Mouse (Mus musculus) myocyte (in vitro differentiated cells): ENCODE measurements around the gene Gm28038. TPM values are rescaled to one million over a fixed set of nuclear protein-coding genes. Genes with fewer than 3 reads are reported as not detected.

Experiments used
- H3K27me3 ChIP-seq: one replicate; pipeline ENCODE4 v1.6.1; 2011; ENCODE audit not compliant: control insufficient read depth, insufficient read depth, insufficient read length
- H3K36me3 ChIP-seq: one replicate; pipeline ENCODE4 v1.6.1; 2011; ENCODE audit not compliant: control insufficient read depth, insufficient read depth
- H3K4me2 ChIP-seq: one replicate; pipeline ENCODE4 v1.6.1; 2011; ENCODE audit warnings: low read depth, control low read depth
- H3K4me3 ChIP-seq: one replicate; pipeline ENCODE4 v1.5.1; 2011; ENCODE audit warnings: mild to moderate bottlenecking, control low read depth, moderate library complexity
- H3K79me2 ChIP-seq: one replicate; pipeline ENCODE4 v1.6.1; 2011; ENCODE audit not compliant: control insufficient read depth, insufficient read depth
- H3ac ChIP-seq: one replicate; pipeline ENCODE4 v1.6.1; 2011; ENCODE audit not compliant: control insufficient read depth, insufficient read length
- CEBPB ChIP-seq: IDR thresholded peaks from 2 replicates; pipeline ENCODE4 v1.6.1; 2011; ENCODE audit warnings: mild to moderate bottlenecking, moderate library complexity; ENCODE audit not compliant: poor library complexity, insufficient read depth, severe bottlenecking
- E2F4 ChIP-seq: IDR thresholded peaks from one replicate; pipeline ENCODE4 v1.6.1; 2011; ENCODE audit warnings: mild to moderate bottlenecking, control low read depth, moderate library complexity; ENCODE audit not compliant: insufficient read depth
- MAX ChIP-seq: IDR thresholded peaks from one replicate; pipeline ENCODE4 v1.6.1; 2011; ENCODE audit warnings: low read depth, mild to moderate bottlenecking, control low read depth
- MYOD1 ChIP-seq, 3 experiments: IDR thresholded peaks; one replicate each; pipeline ENCODE4 v1.6.1; 2011; ENCODE audit warnings: control low read depth in 2 of 3, low read depth in 2 of 3, mild to moderate bottlenecking in 2 of 3, moderate library complexity in 1 of 3; ENCODE audit not compliant: insufficient read length in 2 of 3, control insufficient read depth in 1 of 3
- MYOG ChIP-seq, 3 experiments: IDR thresholded peaks; one replicate each; pipeline ENCODE4 v1.6.1; 2011; ENCODE audit warnings: control low read depth in 2 of 3, low read depth in 2 of 3, mild to moderate bottlenecking in 2 of 3; ENCODE audit not compliant: insufficient read length in 2 of 3, control insufficient read depth in 1 of 3, insufficient read depth in 1 of 3
- POLR2A ChIP-seq: IDR thresholded peaks from one replicate; pipeline ENCODE4 v1.6.1; 2011; ENCODE audit warnings: low read depth, mild to moderate bottlenecking, control low read depth, moderate library complexity; ENCODE audit not compliant: insufficient read length
- POLR2AphosphoS2 ChIP-seq: IDR thresholded peaks from one replicate; pipeline ENCODE4 v1.6.1; 2011; ENCODE audit warnings: low read depth, control low read depth; ENCODE audit not compliant: insufficient read length
- REST ChIP-seq: IDR thresholded peaks from one replicate; pipeline ENCODE4 v1.6.1; 2011; ENCODE audit warnings: mild to moderate bottlenecking, control low read depth, moderate library complexity; ENCODE audit not compliant: insufficient read depth, insufficient read length
- SRF ChIP-seq: IDR thresholded peaks from one replicate; pipeline ENCODE4 v1.6.1; 2011; ENCODE audit warnings: low read depth; ENCODE audit not compliant: control insufficient read depth, insufficient read length
- TCF12 ChIP-seq: IDR thresholded peaks from one replicate; pipeline ENCODE4 v1.6.1; 2011; ENCODE audit warnings: mild to moderate bottlenecking, control low read depth; ENCODE audit not compliant: poor library complexity, insufficient read depth, severe bottlenecking
- TCF3 ChIP-seq: IDR thresholded peaks from one replicate; pipeline ENCODE4 v1.6.1; 2011; ENCODE audit warnings: low read depth, control low read depth; ENCODE audit not compliant: insufficient read length
- USF1 ChIP-seq: IDR thresholded peaks from one replicate; pipeline ENCODE4 v1.6.1; 2011; ENCODE audit warnings: low read depth, mild to moderate bottlenecking, control low read depth, moderate library complexity
- polyA plus RNA-seq: library from polyadenylated mRNA; unstranded; fragments of >200 nt; fragmentation: generic; extraction: Trizol; gene quantifications from one replicate; pipeline ENCODE4 v1.2.1, GENCODE M21; 2012; ENCODE audit warnings: missing spikeins

The Gm28038 gene
- polyA plus RNA-seq, 1 experiment, result not detected

DNA sequence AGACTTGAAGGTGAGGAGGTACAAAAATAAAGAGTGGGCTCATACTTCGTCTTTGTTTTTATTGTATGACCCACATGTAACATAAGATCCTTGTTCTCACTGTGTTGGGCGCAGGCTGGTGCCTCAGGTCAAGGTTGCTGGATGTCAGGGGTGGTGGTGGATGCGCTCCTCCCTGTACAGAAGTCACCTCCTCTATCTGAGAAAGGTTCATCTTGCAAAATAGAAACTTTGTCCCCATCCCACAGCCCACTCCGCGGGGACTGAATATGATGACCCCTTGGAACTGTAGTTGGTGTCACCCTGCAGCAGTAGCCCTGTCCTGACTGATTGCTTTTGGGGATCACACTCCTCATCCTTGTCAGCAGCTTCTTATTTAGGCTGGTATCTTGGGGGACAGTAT, 33.8 kb upstream of the Gm28038 start:
- no peak for TF ChIP-seq TCF12
- no peak for TF ChIP-seq USF1
- no peak for TF ChIP-seq MYOD1 (IDR thresholded peaks at IDR 0.05; ENCODE audit: control insufficient read depth in 1 of 3, insufficient read length in 2 of 3, low read depth in 2 of 3)
- TF ChIP-seq CEBPB, result no peak
- Histone ChIP-seq H3K79me2 (peaks cover 82% of the 10 kb centered on the region), H3K4me2 (no peak overlapping the region), H3K27me3 (no peaks in the 10 kb centered on the region), H3K4me3 (no peak overlapping the region), H3K36me3 (peaks cover 17% of the 10 kb centered on the region), H3ac (no peak overlapping the region)

DNA sequence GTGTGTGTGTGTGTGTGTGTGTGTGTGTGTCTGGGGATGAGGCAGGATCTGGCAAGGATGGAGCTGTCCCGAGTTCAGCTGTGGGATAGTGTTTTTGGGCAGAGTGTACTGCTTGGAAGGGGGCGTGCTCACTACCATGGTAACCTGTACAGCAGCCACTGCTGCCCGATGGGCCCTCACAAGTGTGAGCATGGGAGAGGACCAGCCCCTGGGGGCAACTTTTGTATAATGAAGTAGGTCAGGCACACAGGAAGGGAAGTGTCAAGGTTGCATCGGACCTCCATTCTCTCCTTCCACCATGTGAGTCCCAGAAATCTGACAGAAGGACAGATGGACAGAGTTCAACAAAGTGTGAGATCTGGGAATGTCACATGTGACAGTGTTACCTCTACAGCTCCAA, 33.2 kb upstream of the Gm28038 start:
- H3K79me2 ChIP-seq, result peaks cover 84% of the 10 kb centered on the region
- TF ChIP-seq POLR2AphosphoS2, result no peak
- no peak for TF ChIP-seq MAX
- no peak for TF ChIP-seq POLR2A
- TF ChIP-seq TCF3, result no peak
- TF ChIP-seq MYOG (IDR thresholded peaks at IDR 0.05; ENCODE audit: control insufficient read depth in 1 of 3, insufficient read depth in 1 of 3, insufficient read length in 2 of 3, low read depth in 2 of 3), result no peak
- no peak for TF ChIP-seq SRF
- no peak for TF ChIP-seq REST
- TF ChIP-seq TCF12, result no peak
- no peak for TF ChIP-seq CEBPB
- no peak for TF ChIP-seq MYOD1 (IDR thresholded peaks at IDR 0.05; ENCODE audit: control insufficient read depth in 1 of 3, insufficient read length in 2 of 3, low read depth in 2 of 3)
- TF ChIP-seq E2F4, result no peak
- TF ChIP-seq USF1, result no peak
- peaks cover 16% of the 10 kb centered on the region for H3K36me3 ChIP-seq

DNA sequence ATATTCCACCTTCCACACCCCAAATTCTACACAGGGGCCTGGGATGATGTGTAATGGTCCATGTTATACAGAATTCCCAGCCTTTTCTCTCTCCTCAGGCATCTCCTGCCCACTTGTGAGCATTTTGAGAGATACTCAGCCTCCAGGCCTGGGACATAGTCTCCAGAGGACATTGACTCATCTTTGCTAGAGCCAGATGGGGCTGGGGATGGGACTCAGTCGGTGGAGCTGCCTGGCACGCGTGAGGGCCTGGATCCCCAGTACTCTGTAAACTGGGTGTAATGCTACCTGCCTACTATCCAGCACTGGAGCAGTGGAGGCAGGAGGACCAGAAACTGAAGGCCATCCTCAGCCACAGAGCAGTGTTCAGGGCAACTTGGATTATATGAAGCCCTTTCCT, 31.7 kb upstream of the Gm28038 start:
- no peak for TF ChIP-seq REST
- no peak for TF ChIP-seq SRF
- no peak for TF ChIP-seq CEBPB
- H3K36me3 ChIP-seq, result peaks cover 22% of the 10 kb centered on the region
- no peak overlapping the region for H3K4me2 ChIP-seq
- H3ac ChIP-seq, result no peak overlapping the region
- peaks cover 86% of the 10 kb centered on the region for H3K79me2 ChIP-seq
- no peaks in the 10 kb centered on the region for H3K27me3 ChIP-seq
- H3K4me3 ChIP-seq, result no peak overlapping the region

More for the DNA sequence above, 33.2 kb upstream of the Gm28038 start:
- no peak overlapping the region for H3K4me3 ChIP-seq
- H3K4me2 ChIP-seq, result no peak overlapping the region
- no peaks in the 10 kb centered on the region for H3K27me3 ChIP-seq
- H3ac ChIP-seq, result no peak overlapping the region

DNA sequence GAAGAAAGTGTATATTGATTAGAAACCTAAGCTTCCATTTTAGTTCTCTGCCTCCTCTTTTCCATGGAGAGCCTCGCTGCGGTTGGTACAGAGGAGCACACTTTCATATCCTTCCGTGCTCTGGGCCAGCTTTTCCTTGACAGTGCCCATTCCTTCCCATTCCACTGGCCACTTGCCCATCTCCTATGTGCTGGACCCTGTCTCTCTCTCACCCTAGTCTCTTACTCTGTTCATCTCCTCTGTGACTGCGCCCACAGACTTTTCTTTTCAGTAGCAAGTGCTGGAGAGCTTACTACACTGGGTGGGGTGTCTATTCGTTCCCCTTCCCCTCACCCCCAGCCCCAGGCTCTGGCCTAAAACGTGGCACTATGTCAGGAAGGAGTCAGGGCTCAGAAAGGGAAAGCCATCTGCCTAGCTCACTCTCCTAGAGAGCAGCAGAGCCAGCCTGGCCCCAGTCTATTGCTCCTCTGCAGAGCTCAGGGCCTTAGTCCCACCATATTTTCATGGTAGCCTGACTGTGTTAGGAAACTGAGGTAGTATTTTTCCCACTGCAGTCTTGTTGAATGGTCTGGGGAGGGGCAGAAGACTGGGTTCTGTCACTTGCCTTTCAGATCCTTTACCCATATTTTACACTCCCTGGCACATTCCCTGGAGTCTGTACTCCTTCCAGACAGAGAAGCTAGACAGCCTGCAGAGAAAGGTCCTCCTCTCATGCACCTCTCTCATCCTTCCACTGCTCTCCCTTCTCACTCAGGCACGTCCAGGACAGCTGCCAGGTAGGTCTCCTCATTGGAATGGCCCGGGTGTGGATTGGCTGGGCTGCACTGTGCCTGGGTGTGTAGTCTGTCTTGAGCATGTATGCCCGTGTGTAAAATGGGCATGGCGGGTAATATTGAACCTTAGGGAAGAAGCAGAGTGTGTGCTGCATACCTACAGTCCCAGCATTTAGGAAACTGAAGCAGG, 30.4 kb upstream of the Gm28038 start:
- TF ChIP-seq REST, result no peak
- Histone ChIP-seq H3K79me2 (peaks cover 75% of the 10 kb centered on the region), H3ac (no peak overlapping the region), H3K4me3 (no peak overlapping the region), H3K4me2 (no peak overlapping the region), H3K36me3 (peaks cover 26% of the 10 kb centered on the region), H3K27me3 (no peaks in the 10 kb centered on the region)

- H3K79me2 ChIP-seq, result peaks cover 64% of the 10 kb centered on the region
- H3K4me3 ChIP-seq, result no peak overlapping the region
- H3K27me3 ChIP-seq, result no peaks in the 10 kb centered on the region
- no peak for TF ChIP-seq USF1
- TF ChIP-seq MYOG (IDR thresholded peaks at IDR 0.05; ENCODE audit: control insufficient read depth in 1 of 3, insufficient read depth in 1 of 3, insufficient read length in 2 of 3, low read depth in 2 of 3), result peak in 1 of 3 experiments; percentile 2
- peak overlapping the region; percentile 60 for H3K4me2 ChIP-seq
- no peak overlapping the region for H3ac ChIP-seq
- H3K36me3 ChIP-seq, result peaks cover 31% of the 10 kb centered on the region
Measured at GRCm38 (mm10) chr2:30251417-30252104, 29.3 kb upstream of the Gm28038 start.

DNA sequence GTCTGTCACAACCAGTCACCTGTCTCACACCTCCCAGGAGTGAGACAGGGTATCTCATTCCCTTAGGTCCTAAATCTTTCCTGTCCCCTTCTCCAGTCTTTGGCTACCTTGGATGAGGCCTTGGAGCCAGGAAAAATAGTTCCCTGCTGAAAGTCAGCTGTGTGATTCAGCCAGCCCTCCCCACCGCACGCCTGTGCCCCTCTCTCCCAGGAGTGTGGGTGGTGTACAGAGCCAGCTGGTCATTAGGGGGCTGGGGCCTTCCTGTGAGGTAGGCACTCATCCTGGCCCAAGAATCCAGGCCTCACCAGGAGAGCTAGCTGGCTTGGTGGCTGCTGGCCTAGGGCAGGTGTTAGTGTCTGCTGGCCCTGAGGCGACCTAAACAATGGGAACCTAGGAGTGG, 28.3 kb upstream of the Gm28038 start:
- Histone ChIP-seq H3ac (no peak overlapping the region), H3K4me3 (no peak overlapping the region), H3K36me3 (peaks cover 40% of the 10 kb centered on the region), H3K27me3 (no peaks in the 10 kb centered on the region), H3K79me2 (peaks cover 56% of the 10 kb centered on the region), H3K4me2 (peak overlapping the region; percentile 60)
- no peak for TF ChIP-seq USF1
- TF ChIP-seq MYOG (IDR thresholded peaks at IDR 0.05; ENCODE audit: control insufficient read depth in 1 of 3, insufficient read depth in 1 of 3, insufficient read length in 2 of 3, low read depth in 2 of 3), result peak in 1 of 3 experiments; percentile 62
- no peak for TF ChIP-seq CEBPB
- no peak for TF ChIP-seq POLR2A
- peak in 1 of 3 experiments; percentile 82 for TF ChIP-seq MYOD1 (IDR thresholded peaks at IDR 0.05; ENCODE audit: control insufficient read depth in 1 of 3, insufficient read length in 2 of 3, low read depth in 2 of 3)
- TF ChIP-seq TCF12, result no peak
- no peak for TF ChIP-seq E2F4
- no peak for TF ChIP-seq SRF
- TF ChIP-seq MAX, result no peak
